Mouse (Mus musculus): ENCODE results near the gene Gpr62. TPM values are rescaled to one million over a fixed set of nuclear protein-coding genes. Genes with fewer than 3 reads are reported as not detected.

Gpr62 gene
- polyA plus RNA-seq, 1 experiment = not detected

DNA sequence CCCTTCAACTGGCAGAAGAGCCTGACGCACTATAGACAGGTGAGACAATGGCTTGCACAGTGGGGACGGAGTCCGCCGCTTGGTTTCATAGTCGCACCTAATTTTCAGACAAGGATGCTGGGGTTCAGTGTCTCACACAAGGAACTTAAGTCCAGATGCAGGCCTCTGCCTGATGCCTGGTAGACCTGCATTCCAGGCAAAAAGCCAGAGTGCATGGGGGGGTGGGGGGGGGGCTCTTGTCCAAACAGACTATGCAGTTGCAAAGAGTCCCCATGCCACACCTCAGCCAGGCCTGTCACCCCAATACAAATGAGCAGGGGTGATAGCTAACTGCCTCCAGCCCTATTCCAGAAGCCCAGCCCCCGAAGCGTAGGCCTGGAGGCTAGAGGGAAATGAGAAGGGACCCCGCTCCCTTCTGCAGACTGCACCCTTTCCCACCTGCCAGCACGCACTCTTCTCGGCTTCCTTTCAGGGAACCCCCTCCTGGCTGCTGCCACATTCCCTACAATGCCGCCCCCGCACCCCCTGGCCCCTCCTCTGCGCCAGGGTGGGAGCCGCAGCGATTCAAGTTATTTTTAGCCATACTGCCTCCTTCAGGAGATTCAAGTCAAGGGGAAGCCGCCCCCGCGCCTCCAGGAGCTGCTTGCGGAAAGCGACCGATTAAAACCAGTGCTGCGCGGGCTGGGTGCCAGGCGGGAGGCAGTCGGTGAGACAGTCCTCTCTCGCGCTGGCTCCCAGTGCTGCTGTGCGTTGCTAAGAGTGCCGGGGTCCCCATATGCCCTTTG is 47.7 kb downstream of the Gpr62 start:
- Histone ChIP-seq H3K4me3 (ENCODE audit: insufficient read depth, low read length) (no peak overlapping the region), H3K27ac (ENCODE audit: insufficient read depth, low read length) (no peak overlapping the region), H3K4me1 (ENCODE audit: control insufficient read depth, insufficient read depth, low read length) (peaks cover 14% of the 10 kb centered on the region)
- TF ChIP-seq POLR2A (IDR thresholded peaks at IDR 0.05; ENCODE audit: low read depth, low read length) = peak; percentile 34; the same call in 1 of the 2 replicates
- no peak for TF ChIP-seq CTCF (IDR thresholded peaks at IDR 0.05; ENCODE audit: borderline replicate concordance, insufficient read depth, low read length)

DNA sequence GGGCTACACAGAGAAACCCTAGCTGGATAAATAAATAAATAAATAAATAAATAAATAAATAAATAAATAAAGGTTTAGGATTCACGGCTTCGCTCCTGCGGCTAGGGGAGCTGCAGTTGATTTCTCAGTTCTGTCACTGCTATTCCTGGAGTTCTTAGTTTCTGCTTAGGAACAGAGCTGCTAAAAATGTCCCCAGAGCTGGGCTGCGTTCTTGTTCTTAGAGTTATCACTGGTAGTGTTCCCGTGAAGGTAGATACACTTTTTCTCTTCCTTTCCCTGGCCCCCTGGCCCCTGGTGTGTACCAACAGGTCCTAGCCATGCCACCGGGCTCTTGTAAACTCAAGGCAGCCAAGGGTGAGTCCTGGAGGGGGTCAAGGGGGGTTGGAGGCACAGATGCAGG is 48.9 kb downstream of the Gpr62 start:
- TF ChIP-seq CTCF (IDR thresholded peaks at IDR 0.05; ENCODE audit: borderline replicate concordance, insufficient read depth, low read length) (no peak), POLR2A (IDR thresholded peaks at IDR 0.05; ENCODE audit: low read depth, low read length) (no peak)
- Histone ChIP-seq H3K4me3 (ENCODE audit: insufficient read depth, low read length) (no peak overlapping the region), H3K27ac (ENCODE audit: insufficient read depth, low read length) (no peak overlapping the region), H3K4me1 (ENCODE audit: control insufficient read depth, insufficient read depth, low read length) (peaks cover 22% of the 10 kb centered on the region)

Other genes starting within 250 kb of the Gpr62 start
- not detected in 2 replicates for gene Tlr9, start 243.3 kb downstream of the Gpr62 start, polyA plus RNA-seq (2011; ENCODE audit: insufficient read length, low read depth, missing spikeins)
- 54.2 and 54.7 TPM in 2 replicates for gene Alas1, start 217.3 kb downstream of the Gpr62 start, polyA plus RNA-seq (2011; ENCODE audit: insufficient read length, low read depth, missing spikeins)
- gene Poc1a, start 184.9 kb downstream of the Gpr62 start, polyA plus RNA-seq (2011; ENCODE audit: insufficient read length, low read depth, missing spikeins) = 9.4 and 12.0 TPM in 2 replicates
- gene Dusp7, start 97.3 kb downstream of the Gpr62 start, polyA plus RNA-seq (2011; ENCODE audit: insufficient read length, low read depth, missing spikeins) = 63.0 and 67.2 TPM in 2 replicates
- 346 and 369 TPM in 2 replicates for gene Rpl29, start 36.5 kb downstream of the Gpr62 start, polyA plus RNA-seq (2011; ENCODE audit: insufficient read length, low read depth, missing spikeins)
- gene Acy1, start 27.6 kb downstream of the Gpr62 start, polyA plus RNA-seq (2011; ENCODE audit: insufficient read length, low read depth, missing spikeins) = 14.9 and 16.0 TPM in 2 replicates
- gene Abhd14b, start 18.5 kb downstream of the Gpr62 start, polyA plus RNA-seq (2011; ENCODE audit: insufficient read length, low read depth, missing spikeins) = 16.4 and 16.8 TPM in 2 replicates
- 29.7 and 31.3 TPM in 2 replicates for gene Abhd14a, start 18.3 kb downstream of the Gpr62 start, polyA plus RNA-seq (2011; ENCODE audit: insufficient read length, low read depth, missing spikeins)
- gene Pcbp4, start 12.6 kb downstream of the Gpr62 start, polyA plus RNA-seq (2011; ENCODE audit: insufficient read length, low read depth, missing spikeins) = 115 and 119 TPM in 2 replicates
- gene Rrp9, start 10.0 kb upstream of the Gpr62 start, polyA plus RNA-seq (2011; ENCODE audit: insufficient read length, low read depth, missing spikeins) = 28.0 and 34.8 TPM in 2 replicates
- gene Parp3, start 11.0 kb upstream of the Gpr62 start, polyA plus RNA-seq (2011; ENCODE audit: insufficient read length, low read depth, missing spikeins) = 99.0 and 131 TPM in 2 replicates
- gene Iqcf1, start 34.0 kb upstream of the Gpr62 start, polyA plus RNA-seq (2011; ENCODE audit: insufficient read length, low read depth, missing spikeins) = not detected in 2 replicates
- gene Iqcf5, start 48.6 kb upstream of the Gpr62 start, polyA plus RNA-seq (2011; ENCODE audit: insufficient read length, low read depth, missing spikeins) = not detected in 2 replicates
- not detected in 2 replicates for gene Iqcf3, start 95.7 kb upstream of the Gpr62 start, polyA plus RNA-seq (2011; ENCODE audit: insufficient read length, low read depth, missing spikeins)
- gene Iqcf4, start 105.1 kb upstream of the Gpr62 start, polyA plus RNA-seq (2011; ENCODE audit: insufficient read length, low read depth, missing spikeins) = not detected in 2 replicates
- not detected in 2 replicates for gene Iqcf6, start 160.6 kb upstream of the Gpr62 start, polyA plus RNA-seq (2011; ENCODE audit: insufficient read length, low read depth, missing spikeins)
- gene Grm2, start 190.1 kb upstream of the Gpr62 start, polyA plus RNA-seq (2011; ENCODE audit: insufficient read length, low read depth, missing spikeins) = not detected in 2 replicates
- gene Tex264, start 220.0 kb upstream of the Gpr62 start, polyA plus RNA-seq (2011; ENCODE audit: insufficient read length, low read depth, missing spikeins) = 85.2 and 90.1 TPM in 2 replicates